Mouse (Mus musculus) liver (tissue): Measurements from ENCODE around the gene Stat5a.
A peak's percentile ranks its signal among the peaks of the same experiment; 100 is the strongest.

Experiments
- DNase-seq: peaks from one replicate; pipeline ENCODE4 v3.0.0-alpha.2; 2020; ENCODE audit warnings: mixed read lengths

Gene Stat5a

GRCm38 (mm10) chr11:100904580-100905351 lies 45.6 kb downstream of the Stat5a start:
- DNase-seq, result no peak

GRCm38 (mm10) chr11:100905929-100906328 lies 46.8 kb downstream of the Stat5a start:
- no peak for DNase-seq

GRCm38 (mm10) chr11:100906885-100907284 lies 47.7 kb downstream of the Stat5a start:
- no peak for DNase-seq

GRCm38 (mm10) chr11:100908112-100908511 lies 49.0 kb downstream of the Stat5a start:
- no peak for DNase-seq

GRCm38 (mm10) chr11:100908567-100908966 lies 49.4 kb downstream of the Stat5a start:
- no peak for DNase-seq

GRCm38 (mm10) chr11:100912401-100913155 lies 53.4 kb downstream of the Stat5a start:
- no peak for DNase-seq

- no peak for DNase-seq
Observed at GRCm38 (mm10) chr11:100914415-100914814, 55.3 kb downstream of the Stat5a start.

- no peak for DNase-seq
Observed at GRCm38 (mm10) chr11:100915063-100915462, 55.9 kb downstream of the Stat5a start.

- DNase-seq, result no peak
Observed at GRCm38 (mm10) chr11:100916432-100916971, 57.4 kb downstream of the Stat5a start.

GRCm38 (mm10) chr11:100918007-100918406 lies 58.9 kb downstream of the Stat5a start:
- DNase-seq, result no peak

GRCm38 (mm10) chr11:100920887-100921624 lies 61.9 kb downstream of the Stat5a start:
- peak; percentile 61 for DNase-seq

- no peak for DNase-seq
Observed at GRCm38 (mm10) chr11:100924386-100924919, 65.3 kb downstream of the Stat5a start.

GRCm38 (mm10) chr11:100927386-100927785 lies 68.2 kb downstream of the Stat5a start:
- no peak for DNase-seq

GRCm38 (mm10) chr11:100930611-100931010 lies 71.5 kb downstream of the Stat5a start:
- no peak for DNase-seq

- no peak for DNase-seq
Observed at GRCm38 (mm10) chr11:100931254-100931921, 72.2 kb downstream of the Stat5a start.
